ENCODE assay signal across 1 mouse cellular context in the genomic region with DNA sequence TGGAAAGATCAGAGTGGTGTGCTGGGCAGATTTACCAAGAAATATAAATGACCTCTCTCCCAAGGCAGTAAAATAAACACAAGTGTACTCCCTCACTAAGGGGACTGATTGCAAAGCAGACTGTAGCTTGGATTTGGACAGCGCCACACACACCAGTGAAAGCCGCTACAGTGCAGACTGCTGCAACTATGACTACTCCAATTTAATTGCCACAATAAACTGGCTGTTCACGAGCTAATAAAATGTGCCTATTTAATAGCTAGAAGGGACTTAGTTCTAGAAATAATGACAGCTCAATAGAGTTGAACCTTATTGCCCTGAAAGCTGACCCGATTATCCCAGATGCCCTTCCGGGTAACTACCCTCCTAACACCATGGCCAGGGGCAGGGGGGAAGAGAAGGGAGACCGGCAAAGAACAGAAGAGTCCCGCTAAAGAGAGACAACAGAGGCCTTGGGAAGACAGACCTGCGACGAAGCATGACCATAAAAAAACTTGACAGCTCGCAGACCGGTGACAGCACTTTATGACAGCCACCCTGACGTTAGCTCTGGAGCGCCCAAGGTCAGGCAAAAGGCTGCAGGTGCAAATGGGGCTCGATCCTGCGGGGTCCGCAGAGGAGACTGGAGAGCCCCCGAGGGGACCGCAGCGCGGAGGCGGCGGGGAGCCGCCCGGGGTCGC.
TF ChIP-seq lines count a peak whose summit lies in the region.

No protein-coding gene starts in this region.

TF ChIP-seq in MEL, 35 proteins besides CTCF, POLR2A, EP300 and RAD21 (continued from another document):
- TF ChIP-seq TCF12 (IDR thresholded peaks at IDR 0.05; ENCODE audit: low read depth, low read length) (no peak), MEF2A (IDR thresholded peaks at IDR 0.05; ENCODE audit: extremely low read depth, insufficient replicate concordance, low read depth, low read length, poor library complexity, severe bottlenecking) (no peak), NRF1 (IDR thresholded peaks at IDR 0.05; ENCODE audit: insufficient read depth, low read depth, low read length, poor library complexity, severe bottlenecking) (no peak)
